Mouse (Mus musculus): Measurements from ENCODE around the gene Fzd5. TPM values are rescaled to one million over a fixed set of nuclear protein-coding genes. Genes with fewer than 3 reads are reported as not detected.
A peak's percentile ranks its signal among the peaks of the same experiment; 100 is the strongest.

Fzd5 gene
- polyA plus RNA-seq, 1 experiment from 2014 or later: 2.8 TPM

DNA sequence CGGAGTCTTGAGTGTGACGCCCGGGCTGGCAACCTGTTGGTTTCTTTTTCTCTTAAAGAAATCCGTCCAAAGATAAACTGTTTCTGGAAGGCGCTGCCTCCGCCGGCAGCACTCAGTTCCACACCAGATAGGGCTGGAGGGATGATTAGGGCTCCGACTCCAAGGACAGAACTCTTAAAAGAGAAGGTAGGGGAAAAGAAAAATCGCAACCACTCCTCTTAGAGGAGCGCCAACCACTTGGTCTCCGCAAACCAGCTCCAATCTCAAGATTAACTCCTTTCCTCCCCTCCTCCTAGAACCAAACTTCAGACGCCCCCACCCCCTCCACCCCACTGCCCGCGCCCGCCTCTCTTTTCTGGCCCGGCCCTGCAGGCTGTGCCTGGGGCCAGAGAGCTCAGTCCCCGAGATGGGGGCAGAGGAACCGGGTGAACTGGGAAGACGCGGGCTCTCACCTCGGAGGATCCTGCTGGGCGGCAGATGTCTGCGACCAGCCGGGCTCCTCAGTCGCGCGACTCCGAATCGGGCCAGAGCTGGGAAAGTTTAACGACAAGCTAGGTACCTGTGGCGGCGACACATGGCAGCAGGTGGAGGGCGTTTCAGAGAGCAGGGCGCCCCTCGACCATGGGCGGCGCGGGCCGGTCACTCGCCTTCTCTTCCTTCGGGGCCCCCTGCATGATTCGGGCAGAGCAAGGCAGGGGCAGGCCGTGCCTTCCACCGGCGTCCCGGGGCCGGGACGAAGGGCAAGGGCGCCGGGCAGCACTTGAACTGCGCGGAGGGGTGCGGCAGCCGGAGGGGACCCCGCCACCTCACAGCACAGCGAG, 660 bp downstream of the Fzd5 start:
- Histone ChIP-seq H3K27me3 (replicated peaks; ENCODE audit: control insufficient read depth, insufficient read depth, low read length) (peaks cover 50% of the 10 kb centered on the region), H3K36me3 (ENCODE audit: control insufficient read depth, insufficient read depth, low read length) (0 out of 2 replicates have a peak, but pooled peaks cover 5% of the 10 kb centered on the region), H3K27ac (replicated peaks; ENCODE audit: low read depth, low read length) (no peak overlapping the region), H3K9me3 (ENCODE audit: control insufficient read depth, low read length) (no peaks in the 10 kb centered on the region), H3K4me2 (ENCODE audit: low read depth, low read length) (peak overlapping the region; percentile 97), H3K4me1 (ENCODE audit: control insufficient read depth, insufficient read depth, low read length) (peaks cover 23% of the 10 kb centered on the region; the same call in 1 of the 2 replicates), H3K4me3 (ENCODE audit: low read depth, low read length) (peak overlapping the region; percentile 70), H3K9ac (ENCODE audit: low read depth, low read length) (peak overlapping the region; percentile 69)
- ATAC-seq (ENCODE audit: low read depth) (peak; percentile 1; the same call in 1 of the 2 replicates), DNase-seq (ENCODE audit: low spot score) (peak; percentile 24)
- WGBS: under 1% methylated on average over 37 of the region's 56 CpGs

DNA sequence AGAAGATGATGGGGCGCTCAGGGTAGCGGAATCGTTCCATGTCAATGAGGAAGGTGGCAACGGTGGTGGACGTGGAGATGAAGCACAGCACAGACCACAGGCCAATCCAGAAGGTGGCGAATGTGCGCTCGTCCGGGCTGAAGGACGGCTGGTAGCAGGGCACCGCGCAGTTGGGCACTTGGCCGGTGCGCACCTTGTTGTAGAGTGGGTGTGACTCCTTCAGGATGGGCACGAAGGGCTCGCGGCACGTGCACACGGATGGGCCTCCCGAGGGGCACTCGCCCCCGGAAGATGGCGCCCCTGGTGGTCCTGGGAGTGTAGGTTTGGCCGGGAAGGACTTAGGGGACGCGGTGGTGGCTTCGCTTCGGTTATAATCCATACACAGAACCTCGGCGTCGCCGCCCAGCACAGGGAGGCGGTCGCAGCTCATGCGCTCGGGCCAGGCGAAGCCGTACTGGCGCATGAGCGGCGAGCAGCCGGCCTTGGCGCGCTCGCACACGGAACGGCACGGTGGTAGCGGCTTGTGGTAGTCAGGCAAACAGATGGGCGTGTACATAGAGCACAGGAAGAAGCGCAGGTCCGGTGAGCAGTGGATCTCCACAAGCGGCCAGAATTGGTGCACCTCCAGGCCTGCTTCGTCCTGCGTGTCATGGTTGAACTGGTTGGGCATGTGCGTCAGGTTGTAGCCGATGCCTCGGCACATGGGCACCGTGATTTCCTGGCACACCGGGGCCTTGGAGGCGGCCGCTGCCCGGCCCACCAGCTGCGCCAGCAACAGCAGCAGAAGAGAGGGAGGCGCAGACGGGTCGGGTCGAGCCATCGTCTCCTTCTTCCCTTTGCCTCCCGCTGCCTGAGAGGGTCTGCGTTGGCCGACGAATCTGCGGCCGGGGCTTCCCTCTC, 1.5 kb downstream of the Fzd5 start:
- DNase-seq (ENCODE audit: low spot score): peak; percentile 41
- peaks cover 23% of the 10 kb centered on the region; the same call in 1 of the 2 replicates for H3K4me1 ChIP-seq (ENCODE audit: control insufficient read depth, insufficient read depth, low read length)
- H3K4me2 ChIP-seq (ENCODE audit: low read depth, low read length): peak overlapping the region; percentile 97
- peaks cover 50% of the 10 kb centered on the region for H3K27me3 ChIP-seq (replicated peaks; ENCODE audit: control insufficient read depth, insufficient read depth, low read length)
- no peak for ATAC-seq (ENCODE audit: low read depth)
- H3K27ac ChIP-seq (replicated peaks; ENCODE audit: low read depth, low read length): no peak overlapping the region
- 12% methylated on average over 57 of the region's 75 CpGs for WGBS
- H3K9me3 ChIP-seq (ENCODE audit: control insufficient read depth, low read length): no peaks in the 10 kb centered on the region
- H3K36me3 ChIP-seq (ENCODE audit: control insufficient read depth, insufficient read depth, low read length): 0 out of 2 replicates have a peak, but pooled peaks cover 5% of the 10 kb centered on the region
- peak overlapping the region; percentile 69 for H3K9ac ChIP-seq (ENCODE audit: low read depth, low read length)
- H3K4me3 ChIP-seq (ENCODE audit: low read depth, low read length): peak overlapping the region; percentile 70

DNA sequence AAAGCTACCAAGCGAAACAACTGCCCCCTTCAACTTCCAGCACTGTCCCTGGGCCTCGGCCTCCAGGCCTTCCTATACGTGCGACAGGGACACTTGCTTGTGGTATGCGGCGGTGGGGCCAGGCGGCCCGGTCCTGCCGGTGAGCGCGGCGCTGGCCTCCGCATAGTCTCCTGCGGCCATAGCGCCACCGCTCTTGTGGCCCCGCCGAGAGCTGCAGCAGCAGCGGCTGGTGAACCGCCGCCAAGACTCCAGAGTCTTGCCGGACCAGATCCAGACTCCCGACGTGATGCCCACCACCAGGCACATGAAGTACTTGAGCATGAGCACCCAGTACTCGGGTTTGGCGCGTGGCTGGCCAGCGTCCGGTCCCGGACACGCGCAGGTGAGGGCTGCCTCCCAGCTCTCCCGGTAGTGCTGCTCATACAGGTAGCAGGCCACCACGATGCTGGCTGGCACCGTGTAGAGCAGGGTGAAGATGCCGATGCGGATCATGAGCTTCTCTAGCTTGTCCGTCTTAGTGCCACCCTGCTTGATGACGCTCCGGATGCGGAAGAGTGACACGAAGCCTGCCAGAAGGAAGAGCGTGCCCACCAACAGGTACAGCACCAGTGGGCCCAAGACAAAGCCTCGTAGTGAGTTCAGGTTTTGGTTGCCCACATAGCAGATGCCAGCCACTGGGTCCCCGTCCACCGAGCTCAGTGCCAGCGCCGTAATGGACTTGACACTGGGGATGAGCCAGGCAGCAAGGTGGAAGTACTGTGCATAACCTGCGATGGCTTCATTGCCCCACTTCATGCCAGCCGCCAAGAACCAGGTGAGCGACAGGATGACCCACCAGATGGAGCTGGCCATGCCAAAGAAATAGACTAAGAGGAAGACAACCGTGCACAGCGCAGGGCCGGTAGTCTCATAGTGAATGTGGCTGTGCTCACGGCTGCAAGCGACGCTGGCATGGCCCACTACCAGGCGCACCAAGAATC, 2.5 kb downstream of the Fzd5 start:
- Histone ChIP-seq H3K4me2 (ENCODE audit: low read depth, low read length) (peak overlapping the region; percentile 97), H3K9ac (ENCODE audit: low read depth, low read length) (peak overlapping the region; percentile 69), H3K4me1 (ENCODE audit: control insufficient read depth, insufficient read depth, low read length) (peaks cover 23% of the 10 kb centered on the region; the same call in 1 of the 2 replicates), H3K36me3 (ENCODE audit: control insufficient read depth, insufficient read depth, low read length) (0 out of 2 replicates have a peak, but pooled peaks cover 5% of the 10 kb centered on the region), H3K4me3 (ENCODE audit: low read depth, low read length) (peak overlapping the region; percentile 70), H3K27me3 (replicated peaks; ENCODE audit: control insufficient read depth, insufficient read depth, low read length) (peaks cover 50% of the 10 kb centered on the region), H3K9me3 (ENCODE audit: control insufficient read depth, low read length) (no peaks in the 10 kb centered on the region), H3K27ac (replicated peaks; ENCODE audit: low read depth, low read length) (no peak overlapping the region)
- DNase-seq (ENCODE audit: low spot score): peak; percentile 45
- ATAC-seq (ENCODE audit: low read depth): no peak
- WGBS: 40% methylated on average over 55 of the region's 58 CpGs

DNA sequence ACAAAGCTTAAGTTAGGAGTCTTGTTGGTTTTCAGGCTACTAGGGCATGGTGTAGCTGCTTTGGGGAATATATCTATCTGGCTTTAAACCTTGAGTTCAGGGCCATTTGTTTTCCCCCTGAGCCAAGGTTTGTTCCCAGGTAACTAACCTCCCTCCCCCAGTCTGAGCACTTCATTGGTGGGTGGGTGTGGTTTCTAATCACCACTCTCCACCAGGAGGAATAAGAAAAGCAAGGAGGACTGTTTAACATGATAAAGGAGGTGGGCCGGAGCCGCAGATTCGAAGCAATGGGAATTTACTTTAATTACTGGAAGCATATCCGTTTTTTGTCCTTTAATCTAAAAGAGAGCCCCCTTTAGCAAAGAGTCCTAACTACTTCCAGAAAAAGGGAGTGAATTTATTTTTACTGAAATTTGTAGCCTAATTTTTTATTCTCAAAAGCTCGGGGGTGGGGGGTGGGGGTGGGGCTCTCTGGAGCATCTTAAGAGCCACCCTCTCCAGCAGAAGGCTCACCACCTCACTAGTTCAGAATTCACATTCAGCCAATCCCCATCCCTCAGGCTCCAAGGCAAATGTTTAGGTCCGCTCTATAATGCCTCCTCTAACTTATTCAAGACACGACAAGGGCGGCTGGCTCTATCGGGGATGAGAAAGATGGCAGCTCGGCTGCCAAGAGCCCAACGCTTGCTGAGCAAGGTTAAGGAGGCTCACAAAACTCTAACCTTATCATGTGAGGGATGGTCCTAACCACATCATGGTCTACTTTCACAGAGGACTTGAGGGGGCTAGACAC, 3.9 kb downstream of the Fzd5 start:
- H3K9me3 ChIP-seq (ENCODE audit: control insufficient read depth, low read length): no peaks in the 10 kb centered on the region
- H3K9ac ChIP-seq (ENCODE audit: low read depth, low read length): no peak overlapping the region
- peaks cover 20% of the 10 kb centered on the region; the same call in 1 of the 2 replicates for H3K4me1 ChIP-seq (ENCODE audit: control insufficient read depth, insufficient read depth, low read length)
- 37% methylated on average over 11 of the region's 11 CpGs for WGBS
- no peak overlapping the region for H3K27ac ChIP-seq (replicated peaks; ENCODE audit: low read depth, low read length)
- H3K27me3 ChIP-seq (replicated peaks; ENCODE audit: control insufficient read depth, insufficient read depth, low read length): peaks cover 50% of the 10 kb centered on the region
- ATAC-seq (ENCODE audit: low read depth) (no peak), DNase-seq (ENCODE audit: low spot score) (no peak)
- peak overlapping the region; percentile 97 for H3K4me2 ChIP-seq (ENCODE audit: low read depth, low read length)
- H3K4me3 ChIP-seq (ENCODE audit: low read depth, low read length): peak overlapping the region; percentile 7
- 0 out of 2 replicates have a peak, but pooled peaks cover 5% of the 10 kb centered on the region for H3K36me3 ChIP-seq (ENCODE audit: control insufficient read depth, insufficient read depth, low read length)

DNA sequence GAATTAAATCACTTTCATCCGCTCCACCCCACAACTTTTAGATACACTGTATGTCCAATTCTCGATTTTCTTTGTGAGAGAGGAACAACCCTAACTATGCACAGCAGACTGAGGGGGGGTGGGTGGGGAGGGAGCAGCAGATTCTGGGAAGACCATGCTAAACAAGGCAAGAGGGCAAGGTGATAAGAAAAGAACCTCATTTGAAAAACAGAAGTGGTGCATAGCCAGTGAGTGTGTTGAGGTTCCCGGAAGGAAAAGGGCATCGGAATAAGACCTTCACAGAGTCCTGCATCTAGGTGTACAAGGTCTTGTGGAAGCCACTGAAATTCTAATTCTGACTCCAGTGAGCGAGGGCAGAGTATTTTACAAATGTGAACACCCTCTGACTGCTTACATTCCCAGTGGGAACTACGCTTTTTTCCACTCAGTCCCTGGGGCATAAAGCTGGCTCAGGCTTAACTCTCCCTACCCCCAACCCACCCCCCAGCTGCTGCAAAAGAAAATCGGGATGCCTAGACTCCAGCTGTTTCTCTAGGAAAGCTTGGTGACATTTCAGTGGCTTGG, 4.8 kb downstream of the Fzd5 start:
- WGBS: 49% methylated on average over 7 of the region's 7 CpGs
- ATAC-seq (ENCODE audit: low read depth): no peak
- Histone ChIP-seq H3K9ac (ENCODE audit: low read depth, low read length) (no peak overlapping the region), H3K4me1 (ENCODE audit: control insufficient read depth, insufficient read depth, low read length) (peaks cover 13% of the 10 kb centered on the region; the same call in 1 of the 2 replicates), H3K27ac (replicated peaks; ENCODE audit: low read depth, low read length) (no peak overlapping the region), H3K4me3 (ENCODE audit: low read depth, low read length) (no peak overlapping the region), H3K36me3 (ENCODE audit: control insufficient read depth, insufficient read depth, low read length) (peaks cover 8% of the 10 kb centered on the region; the same call in 1 of the 2 replicates), H3K4me2 (ENCODE audit: low read depth, low read length) (peak overlapping the region; percentile 97), H3K9me3 (ENCODE audit: control insufficient read depth, low read length) (no peaks in the 10 kb centered on the region), H3K27me3 (replicated peaks; ENCODE audit: control insufficient read depth, insufficient read depth, low read length) (peaks cover 50% of the 10 kb centered on the region)
- DNase-seq (ENCODE audit: low spot score): no peak

DNA sequence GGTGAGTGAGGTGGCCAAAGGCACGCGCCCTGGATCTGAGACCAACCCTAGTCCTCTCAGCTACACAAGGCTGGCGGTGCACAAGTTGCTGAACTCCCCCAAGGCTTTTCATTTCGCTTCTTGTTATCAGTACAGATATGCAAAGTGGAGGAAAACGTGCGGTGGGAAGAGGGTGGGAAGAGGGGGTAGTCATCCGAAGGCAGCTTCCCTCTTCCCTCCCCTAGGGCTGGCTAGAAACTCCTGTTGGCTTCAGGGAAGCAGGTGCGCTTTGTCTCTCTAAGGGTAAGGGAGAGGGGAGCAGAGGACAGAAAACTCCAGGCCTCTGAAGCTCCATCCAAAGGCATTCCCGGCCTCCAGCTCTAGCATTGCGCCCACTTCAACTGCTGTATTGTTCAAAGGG, 5.4 kb downstream of the Fzd5 start:
- H3K27me3 ChIP-seq (replicated peaks; ENCODE audit: control insufficient read depth, insufficient read depth, low read length): peaks cover 50% of the 10 kb centered on the region
- H3K4me1 ChIP-seq (ENCODE audit: control insufficient read depth, insufficient read depth, low read length): peaks cover 13% of the 10 kb centered on the region; the same call in 1 of the 2 replicates
- no peak for ATAC-seq (ENCODE audit: low read depth)
- H3K9ac ChIP-seq (ENCODE audit: low read depth, low read length): no peak overlapping the region
- H3K4me3 ChIP-seq (ENCODE audit: low read depth, low read length): no peak overlapping the region
- no peaks in the 10 kb centered on the region for H3K9me3 ChIP-seq (ENCODE audit: control insufficient read depth, low read length)
- H3K27ac ChIP-seq (replicated peaks; ENCODE audit: low read depth, low read length): no peak overlapping the region
- H3K4me2 ChIP-seq (ENCODE audit: low read depth, low read length): no peak overlapping the region
- peaks cover 8% of the 10 kb centered on the region; the same call in 1 of the 2 replicates for H3K36me3 ChIP-seq (ENCODE audit: control insufficient read depth, insufficient read depth, low read length)
- 44% methylated on average over 10 of the region's 10 CpGs for WGBS
- DNase-seq (ENCODE audit: low spot score): no peak

DNA sequence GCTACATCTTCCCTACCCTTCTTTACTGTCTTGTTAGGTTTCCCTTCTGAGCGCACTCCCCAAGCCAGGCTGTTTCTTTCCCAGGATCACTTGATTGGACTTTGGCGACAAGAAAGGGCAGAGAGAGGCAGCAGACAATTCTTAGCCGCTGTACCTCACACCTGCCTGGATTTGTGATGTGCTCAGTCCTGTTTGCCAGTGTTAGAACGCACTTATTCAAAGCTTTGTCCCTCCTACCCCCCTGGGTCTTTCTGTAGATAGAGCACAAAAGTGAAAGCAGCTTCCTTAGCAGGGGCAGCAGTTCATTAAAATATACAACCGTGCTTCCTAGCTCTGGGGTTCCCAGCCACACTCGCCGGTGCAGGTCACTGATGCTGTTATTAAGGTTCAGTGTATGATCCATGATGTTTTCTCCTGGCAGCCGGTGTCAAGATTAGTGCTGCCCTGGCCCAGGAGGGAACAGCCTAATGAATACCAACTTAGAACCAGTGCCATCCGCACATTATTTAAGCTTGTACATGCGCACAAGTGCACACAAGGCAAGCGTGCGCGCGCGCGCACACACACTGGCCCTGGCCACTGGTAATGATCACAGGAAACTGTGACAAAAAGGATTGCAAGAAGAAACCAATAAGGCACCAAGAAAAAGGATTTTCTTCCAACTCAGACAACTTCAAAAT, 6.1 kb downstream of the Fzd5 start:
- Histone ChIP-seq H3K27me3 (replicated peaks; ENCODE audit: control insufficient read depth, insufficient read depth, low read length) (peaks cover 44% of the 10 kb centered on the region), H3K4me1 (ENCODE audit: control insufficient read depth, insufficient read depth, low read length) (peaks cover 13% of the 10 kb centered on the region; the same call in 1 of the 2 replicates), H3K36me3 (ENCODE audit: control insufficient read depth, insufficient read depth, low read length) (peaks cover 8% of the 10 kb centered on the region; the same call in 1 of the 2 replicates), H3K4me2 (ENCODE audit: low read depth, low read length) (no peak overlapping the region), H3K9ac (ENCODE audit: low read depth, low read length) (no peak overlapping the region), H3K4me3 (ENCODE audit: low read depth, low read length) (no peak overlapping the region), H3K9me3 (ENCODE audit: control insufficient read depth, low read length) (no peaks in the 10 kb centered on the region), H3K27ac (replicated peaks; ENCODE audit: low read depth, low read length) (no peak overlapping the region)
- no peak for DNase-seq (ENCODE audit: low spot score)
- no peak for ATAC-seq (ENCODE audit: low read depth)
- 67% methylated on average over 16 of the region's 16 CpGs for WGBS

Data from embryonic facial prominence, embryonic 14.5 days (tissue).